Mouse (Mus musculus) midbrain, embryonic 15.5 days (tissue): Measurements from ENCODE around the gene 1110002E22Rik. TPM values are rescaled to one million over a fixed set of nuclear protein-coding genes. Genes with fewer than 3 reads are reported as not detected.

Experiments
- ATAC-seq: fragments of 200-750 bp; cut with Nextera tagmentation; replicated peaks from 2 replicates; pipeline ENCODE4 v1.8.0; 2017; ENCODE audit warnings: moderate TSS enrichment
- H3K27ac ChIP-seq: fragments of 300-500 bp; sonication (generic); 2 replicates; pipeline ENCODE4 v1.5.1; 2015; ENCODE audit warnings: mild to moderate bottlenecking, inconsistent platforms
- H3K27me3 ChIP-seq: fragments of 300-500 bp; sonication (generic); replicated peaks from 2 replicates; pipeline ENCODE4 v1.6.1; 2015; ENCODE audit warnings: inconsistent platforms
- H3K36me3 ChIP-seq: fragments of 300-500 bp; sonication (generic); replicated peaks from 2 replicates; pipeline ENCODE4 v1.6.1; 2015; ENCODE audit warnings: inconsistent platforms
- H3K4me1 ChIP-seq: fragments of 300-500 bp; sonication (generic); 2 replicates; pipeline ENCODE4 v1.6.1; 2015; ENCODE audit warnings: inconsistent platforms
- H3K4me2 ChIP-seq: fragments of 300-500 bp; sonication (generic); 2 replicates; pipeline ENCODE4 v1.6.1; 2015; ENCODE audit warnings: inconsistent platforms, mild to moderate bottlenecking, moderate library complexity
- H3K4me3 ChIP-seq: fragments of 300-500 bp; sonication (generic); 2 replicates; pipeline ENCODE4 v1.5.1; 2015; ENCODE audit warnings: mild to moderate bottlenecking, inconsistent platforms
- H3K9ac ChIP-seq: fragments of 300-500 bp; sonication (generic); 2 replicates; pipeline ENCODE4 v1.6.1; 2015; ENCODE audit warnings: mild to moderate bottlenecking, inconsistent platforms
- H3K9me3 ChIP-seq: fragments of 300-500 bp; sonication (generic); 2 replicates; pipeline ENCODE4 v1.6.1; 2016; ENCODE audit warnings: inconsistent platforms
- WGBS: fragments of 180-500 bp; shearing (Covaris S2); methylation state at CpG from one replicate; pipeline ENCODE4 v1.1.7; 2015; ENCODE audit warnings: mixed read lengths; 5-methylcytosine and 5-hydroxymethylcytosine counted together
- polyA plus RNA-seq: library from polyadenylated mRNA; unstranded; fragments of >200 nt; fragmentation: Nextera tagmentation; extraction: Ambion mirVana; gene quantifications from 2 replicates; pipeline ENCODE4 v1.2.1, GENCODE M21; 2015

The 1110002E22Rik gene
- polyA plus RNA-seq, 1 experiment from 2014 or later = 0.09 TPM

DNA sequence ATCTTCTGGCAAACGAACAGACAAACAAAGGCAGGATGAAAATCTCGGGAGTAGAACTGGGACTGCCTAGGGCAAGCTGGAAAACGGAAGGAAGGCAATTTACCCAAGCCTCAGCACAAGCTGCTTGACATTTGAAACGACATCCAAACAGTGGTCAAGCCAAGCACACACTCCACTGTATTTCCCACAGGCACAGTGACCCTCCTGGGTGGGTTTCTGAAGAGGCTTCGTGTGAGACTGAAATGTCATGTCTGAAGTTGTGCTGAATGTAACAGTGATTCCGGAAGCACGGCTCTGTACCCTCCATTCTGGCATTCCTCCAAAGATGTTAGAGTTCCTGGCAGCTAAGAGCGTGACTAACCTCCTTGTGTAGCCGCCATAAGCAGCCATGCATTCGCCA, 30.9 kb downstream of the 1110002E22Rik start:
- Histone ChIP-seq H3K4me1 (no peaks in the 10 kb centered on the region), H3K36me3 (no peaks in the 10 kb centered on the region), H3K27ac (no peak overlapping the region), H3K9ac (no peak overlapping the region), H3K4me2 (no peak overlapping the region), H3K27me3 (no peaks in the 10 kb centered on the region), H3K9me3 (no peaks in the 10 kb centered on the region), H3K4me3 (no peak overlapping the region)
- ATAC-seq = peak; percentile 71
- WGBS = 55% methylated on average over 10 of the region's 10 CpGs

DNA sequence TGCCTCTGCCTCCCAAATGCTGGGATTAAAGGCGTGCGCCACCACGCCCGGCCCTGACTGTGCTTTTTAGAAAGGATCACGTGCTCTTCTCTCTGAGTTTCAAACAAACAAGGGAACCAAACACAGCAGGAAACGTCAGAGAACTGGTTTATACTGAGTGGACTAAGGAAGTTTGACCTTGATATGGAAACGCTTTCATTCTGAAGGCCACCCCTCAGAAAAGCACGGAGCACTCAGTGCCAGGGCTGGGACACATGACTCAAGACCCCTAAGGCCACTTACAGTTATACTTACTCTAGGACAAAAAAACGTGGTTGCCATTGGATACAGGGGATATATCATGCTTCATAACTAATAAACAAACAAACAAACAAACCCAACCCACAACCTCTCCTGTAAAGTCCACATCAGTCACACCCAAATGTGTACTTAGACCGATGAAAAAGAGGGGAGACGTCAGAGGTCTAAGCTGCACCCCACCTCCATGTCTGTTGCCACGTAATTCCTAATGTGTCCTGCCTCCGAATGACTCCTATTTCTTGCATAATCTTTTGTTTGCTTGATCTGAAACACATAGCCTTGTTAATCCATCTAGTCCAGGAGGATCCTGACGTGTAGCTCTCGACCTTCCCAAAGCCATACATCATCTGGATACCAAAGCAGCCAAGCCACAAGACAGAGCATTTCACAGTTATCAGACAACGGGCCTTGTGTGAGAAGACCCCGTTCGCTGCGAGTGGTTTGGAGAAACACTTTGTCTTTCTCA, 31.6 kb downstream of the 1110002E22Rik start:
- Histone ChIP-seq H3K36me3 (no peaks in the 10 kb centered on the region), H3K27ac (no peak overlapping the region), H3K9me3 (no peaks in the 10 kb centered on the region), H3K4me1 (no peaks in the 10 kb centered on the region), H3K4me2 (no peak overlapping the region), H3K4me3 (no peak overlapping the region), H3K27me3 (no peaks in the 10 kb centered on the region), H3K9ac (no peak overlapping the region)
- 83% methylated on average over 19 of the region's 19 CpGs for WGBS
- ATAC-seq = no peak

DNA sequence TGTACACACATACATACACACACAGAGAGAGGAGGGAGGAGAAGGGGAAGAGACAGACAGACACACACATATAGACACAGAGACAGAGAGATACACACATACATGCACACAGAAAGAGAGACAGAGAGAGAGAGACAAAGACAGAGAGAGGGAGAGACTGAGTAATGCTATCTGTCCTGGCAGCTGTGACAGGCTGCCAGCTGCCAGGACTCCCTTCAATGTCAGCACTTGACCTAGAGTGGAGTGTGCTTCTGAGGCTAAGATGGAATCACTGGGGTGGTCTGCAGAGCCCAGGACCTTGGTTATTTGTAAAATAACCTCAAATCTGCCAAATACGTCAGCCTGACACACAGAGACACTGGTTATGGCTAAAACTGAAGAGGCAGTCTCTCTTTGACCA, 32.9 kb downstream of the 1110002E22Rik start:
- no peak overlapping the region for H3K4me2 ChIP-seq
- H3K9me3 ChIP-seq = no peaks in the 10 kb centered on the region
- H3K9ac ChIP-seq = no peak overlapping the region
- H3K4me1 ChIP-seq = no peaks in the 10 kb centered on the region
- H3K27ac ChIP-seq = no peak overlapping the region
- no peak overlapping the region for H3K4me3 ChIP-seq
- peak; percentile 37 for ATAC-seq
- no peaks in the 10 kb centered on the region for H3K27me3 ChIP-seq
- 73% methylated on average over 1 of the region's 1 CpGs for WGBS
- no peaks in the 10 kb centered on the region for H3K36me3 ChIP-seq

DNA sequence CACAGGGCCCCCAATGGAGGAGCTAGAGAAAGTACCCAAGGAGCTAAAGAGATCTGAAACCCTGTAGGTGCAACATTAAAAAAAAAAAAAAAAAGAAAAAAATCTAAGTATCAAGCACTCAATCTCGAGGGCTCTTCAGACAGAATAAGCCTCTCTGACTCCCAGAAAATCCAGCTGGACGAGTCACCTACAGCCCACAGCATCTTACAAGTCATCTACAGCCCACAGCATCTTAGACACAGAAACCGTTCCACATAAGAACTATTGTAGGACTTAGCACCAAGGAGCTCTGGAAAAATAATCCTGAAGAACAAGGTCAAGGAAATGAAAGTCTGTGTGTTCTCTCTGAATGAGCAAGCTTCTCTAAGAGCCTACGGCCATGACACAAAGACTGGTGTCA, 37.1 kb downstream of the 1110002E22Rik start:
- WGBS = 79% methylated on average over 4 of the region's 4 CpGs
- H3K27me3 ChIP-seq = no peaks in the 10 kb centered on the region
- no peak for ATAC-seq

DNA sequence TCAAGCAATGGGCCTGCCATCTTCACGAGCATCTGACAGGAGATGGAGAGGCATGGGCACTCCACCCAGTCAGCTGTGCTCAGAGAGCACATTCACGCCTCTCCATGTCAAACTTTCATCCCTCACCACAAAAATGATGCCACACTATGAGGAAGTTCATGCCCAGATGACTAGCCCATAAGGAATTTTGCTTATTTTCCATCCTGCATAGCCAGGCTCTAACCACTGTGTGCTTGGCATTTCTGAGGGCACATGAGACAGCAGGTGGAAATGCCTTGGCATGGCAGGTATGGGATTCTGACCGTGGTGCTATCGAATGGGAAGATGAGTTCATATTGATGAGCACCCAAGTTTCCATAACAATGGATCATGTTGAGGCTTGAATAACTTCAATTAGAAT, 38.8 kb downstream of the 1110002E22Rik start:
- Histone ChIP-seq H3K27ac (no peak overlapping the region), H3K9me3 (no peaks in the 10 kb centered on the region), H3K4me1 (no peaks in the 10 kb centered on the region), H3K4me3 (no peak overlapping the region), H3K27me3 (no peaks in the 10 kb centered on the region), H3K9ac (no peak overlapping the region), H3K4me2 (no peak overlapping the region), H3K36me3 (no peaks in the 10 kb centered on the region)
- no peak for ATAC-seq
- WGBS = 92% methylated on average over 4 of the region's 4 CpGs

More for the DNA sequence above, 37.1 kb downstream of the 1110002E22Rik start:
- H3K9ac ChIP-seq = no peak overlapping the region
- H3K4me1 ChIP-seq = no peaks in the 10 kb centered on the region
- no peaks in the 10 kb centered on the region for H3K36me3 ChIP-seq
- H3K4me2 ChIP-seq = no peak overlapping the region
- H3K4me3 ChIP-seq = no peak overlapping the region
- H3K27ac ChIP-seq = no peak overlapping the region
- no peaks in the 10 kb centered on the region for H3K9me3 ChIP-seq

DNA sequence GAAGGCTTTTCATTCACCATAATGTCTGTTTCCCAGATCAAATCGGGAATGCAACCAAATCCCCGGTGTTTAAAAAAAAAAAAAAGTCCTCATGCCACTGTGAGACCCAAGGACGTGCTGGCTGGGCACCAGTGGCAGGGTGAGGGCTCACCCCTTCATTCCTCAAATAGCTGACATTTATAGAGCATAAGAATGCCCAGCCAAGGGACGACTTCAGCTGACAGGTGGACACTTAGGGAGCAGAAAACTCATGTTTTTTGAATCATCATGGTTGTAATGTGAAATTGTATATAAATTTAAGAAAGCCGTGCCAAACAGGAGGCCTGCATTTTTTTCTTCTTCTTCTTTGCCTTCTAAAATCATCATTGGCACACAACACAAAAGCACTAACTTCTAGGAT, 40.2 kb downstream of the 1110002E22Rik start:
- no peaks in the 10 kb centered on the region for H3K4me1 ChIP-seq
- H3K4me2 ChIP-seq = no peak overlapping the region
- no peak overlapping the region for H3K4me3 ChIP-seq
- H3K9me3 ChIP-seq = no peaks in the 10 kb centered on the region
- no peaks in the 10 kb centered on the region for H3K27me3 ChIP-seq
- no peaks in the 10 kb centered on the region for H3K36me3 ChIP-seq
- no peak overlapping the region for H3K27ac ChIP-seq
- H3K9ac ChIP-seq = no peak overlapping the region
- 68% methylated on average over 5 of the region's 5 CpGs for WGBS
- no peak for ATAC-seq

DNA sequence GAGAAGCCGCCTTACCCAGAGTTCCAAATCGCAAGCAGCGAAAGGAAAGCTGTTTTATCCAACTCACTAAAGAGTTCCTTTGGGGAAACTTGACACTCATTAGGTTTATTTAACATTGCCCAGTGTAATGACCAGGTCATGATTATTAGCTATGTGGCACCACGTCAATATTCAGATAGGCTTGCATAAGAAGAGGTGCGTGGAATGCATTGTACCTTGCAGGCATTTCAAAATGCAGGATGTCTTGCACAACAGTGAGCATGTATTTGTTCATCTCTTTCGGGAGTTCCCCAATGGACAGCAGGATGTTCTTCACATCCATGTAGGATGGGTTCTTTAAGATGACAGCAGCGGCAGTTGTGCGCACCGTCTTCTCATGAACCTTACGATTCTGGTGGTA, 42.0 kb downstream of the 1110002E22Rik start:
- no peak overlapping the region for H3K9ac ChIP-seq
- H3K36me3 ChIP-seq = no peaks in the 10 kb centered on the region
- ATAC-seq = no peak
- H3K9me3 ChIP-seq = no peaks in the 10 kb centered on the region
- H3K27me3 ChIP-seq = no peaks in the 10 kb centered on the region
- H3K4me2 ChIP-seq = no peak overlapping the region
- no peaks in the 10 kb centered on the region for H3K4me1 ChIP-seq
- H3K27ac ChIP-seq = no peak overlapping the region
- no peak overlapping the region for H3K4me3 ChIP-seq
- 95% methylated on average over 10 of the region's 10 CpGs for WGBS

DNA sequence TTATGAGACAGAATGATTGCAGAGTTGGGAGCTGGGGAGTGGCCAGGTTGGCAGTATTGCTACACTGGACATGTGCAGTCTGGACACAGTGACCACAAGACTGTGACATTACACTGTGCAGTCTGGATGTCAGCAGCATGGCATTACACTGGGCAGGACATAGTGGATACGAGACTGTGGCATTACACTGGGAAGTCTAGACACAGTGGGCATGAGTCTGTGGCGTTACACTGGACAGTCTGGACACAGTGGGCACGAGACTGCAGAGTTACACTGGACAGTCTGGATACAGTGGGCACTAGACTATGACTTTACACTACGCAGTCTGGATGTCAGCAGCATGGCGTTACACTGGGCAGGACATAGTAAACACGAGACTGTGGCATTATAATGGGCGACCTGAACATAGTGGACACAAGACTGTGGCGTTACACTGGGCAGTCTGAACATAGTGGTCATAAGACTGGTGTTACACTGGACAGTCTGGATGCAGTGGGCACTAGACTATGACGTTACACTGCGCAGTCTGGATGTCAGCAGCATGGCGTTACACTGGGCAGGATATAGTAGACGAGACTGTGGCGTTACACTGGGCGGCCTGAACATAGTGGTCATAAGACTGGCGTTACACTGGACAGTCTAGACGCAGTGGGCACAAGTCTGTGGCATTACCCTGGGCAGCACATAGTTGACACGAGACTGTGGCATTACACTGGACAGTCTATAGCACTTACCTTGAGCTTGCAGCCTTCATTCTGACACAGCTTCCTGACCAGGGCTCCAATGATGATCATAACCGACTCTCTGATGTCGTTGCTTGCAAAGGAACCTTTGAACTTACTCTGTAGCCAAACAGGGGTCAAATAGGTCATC, 46.3 kb downstream of the 1110002E22Rik start:
- Histone ChIP-seq H3K27ac (no peak overlapping the region), H3K36me3 (no peaks in the 10 kb centered on the region), H3K27me3 (no peaks in the 10 kb centered on the region), H3K4me3 (no peak overlapping the region), H3K4me1 (no peaks in the 10 kb centered on the region), H3K9ac (no peak overlapping the region), H3K9me3 (no peaks in the 10 kb centered on the region), H3K4me2 (no peak overlapping the region)
- ATAC-seq = no peak
- 91% methylated on average over 19 of the region's 19 CpGs for WGBS

DNA sequence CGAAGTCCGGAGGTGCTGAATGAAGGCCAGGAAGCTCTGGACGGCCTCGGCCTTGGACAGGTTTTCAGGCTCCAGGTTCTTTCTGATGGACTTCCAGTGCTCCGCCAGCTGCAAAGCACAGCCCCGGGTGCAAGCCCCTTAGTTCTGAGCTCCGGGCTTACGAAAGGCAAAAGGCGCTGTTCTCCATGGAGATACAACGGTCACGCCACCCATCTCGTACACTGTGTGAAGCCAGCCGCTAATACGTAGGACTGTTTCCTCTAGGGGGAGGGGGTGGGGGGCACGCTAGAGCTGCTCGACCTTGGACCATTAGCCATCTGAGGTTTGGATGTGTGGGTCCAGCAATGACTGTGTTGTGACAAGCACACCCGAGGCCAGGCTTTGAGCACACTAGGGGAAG, 49.3 kb downstream of the 1110002E22Rik start:
- Histone ChIP-seq H3K4me1 (no peaks in the 10 kb centered on the region), H3K27me3 (no peaks in the 10 kb centered on the region), H3K9ac (no peak overlapping the region), H3K4me2 (no peak overlapping the region), H3K36me3 (no peaks in the 10 kb centered on the region), H3K27ac (no peak overlapping the region), H3K9me3 (no peaks in the 10 kb centered on the region), H3K4me3 (no peak overlapping the region)
- ATAC-seq = no peak
- WGBS = 87% methylated on average over 17 of the region's 17 CpGs

DNA sequence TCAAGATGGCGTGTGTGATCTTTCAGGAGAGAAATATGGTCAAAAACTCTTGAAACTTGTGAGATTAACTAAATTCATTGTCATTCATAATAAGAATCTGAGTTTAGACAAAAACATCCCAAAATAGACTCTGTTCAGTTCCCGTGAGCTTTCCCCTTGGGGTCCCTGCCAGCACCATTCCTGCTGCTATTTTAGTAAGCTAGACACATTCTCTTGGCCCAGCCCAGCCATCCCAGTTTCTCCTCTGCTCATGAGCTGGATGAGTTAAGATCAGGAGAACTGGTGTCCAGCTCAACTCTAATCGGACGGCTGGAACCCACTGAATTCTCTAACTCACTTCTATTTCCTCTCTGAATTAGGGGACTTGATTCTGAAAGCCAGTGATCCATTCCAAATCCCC, 52.0 kb downstream of the 1110002E22Rik start:
- H3K36me3 ChIP-seq = no peaks in the 10 kb centered on the region
- no peaks in the 10 kb centered on the region for H3K9me3 ChIP-seq
- 87% methylated on average over 4 of the region's 4 CpGs for WGBS
- H3K27me3 ChIP-seq = no peaks in the 10 kb centered on the region
- H3K4me1 ChIP-seq = no peaks in the 10 kb centered on the region
- ATAC-seq = no peak
- no peak overlapping the region for H3K27ac ChIP-seq
- H3K4me2 ChIP-seq = no peak overlapping the region
- H3K4me3 ChIP-seq = no peak overlapping the region
- H3K9ac ChIP-seq = no peak overlapping the region

DNA sequence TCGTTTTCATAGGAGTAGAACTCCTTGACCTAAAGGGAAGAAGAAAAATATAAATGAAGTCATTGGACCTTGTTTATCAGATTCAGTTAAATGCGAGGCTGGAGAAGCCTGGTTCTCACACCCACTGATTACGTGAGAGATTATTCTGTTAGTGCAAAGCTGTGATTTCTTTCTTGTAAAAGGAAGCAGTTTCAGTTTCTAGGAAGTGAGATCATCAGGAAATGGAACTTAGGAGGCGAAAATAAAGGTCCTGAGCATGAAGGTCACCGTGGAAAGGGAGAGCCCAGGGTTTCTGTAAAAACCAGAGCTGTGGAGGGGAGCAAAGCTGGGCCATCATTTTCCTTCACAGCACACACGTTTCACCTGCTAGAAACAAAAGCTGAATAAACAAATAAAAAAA, 53.5 kb downstream of the 1110002E22Rik start:
- no peaks in the 10 kb centered on the region for H3K4me1 ChIP-seq
- WGBS = 77% methylated on average over 6 of the region's 6 CpGs
- H3K4me3 ChIP-seq = no peak overlapping the region
- no peak overlapping the region for H3K27ac ChIP-seq
- H3K9ac ChIP-seq = no peak overlapping the region
- no peaks in the 10 kb centered on the region for H3K36me3 ChIP-seq
- no peaks in the 10 kb centered on the region for H3K27me3 ChIP-seq
- no peak for ATAC-seq
- no peaks in the 10 kb centered on the region for H3K9me3 ChIP-seq
- H3K4me2 ChIP-seq = no peak overlapping the region

DNA sequence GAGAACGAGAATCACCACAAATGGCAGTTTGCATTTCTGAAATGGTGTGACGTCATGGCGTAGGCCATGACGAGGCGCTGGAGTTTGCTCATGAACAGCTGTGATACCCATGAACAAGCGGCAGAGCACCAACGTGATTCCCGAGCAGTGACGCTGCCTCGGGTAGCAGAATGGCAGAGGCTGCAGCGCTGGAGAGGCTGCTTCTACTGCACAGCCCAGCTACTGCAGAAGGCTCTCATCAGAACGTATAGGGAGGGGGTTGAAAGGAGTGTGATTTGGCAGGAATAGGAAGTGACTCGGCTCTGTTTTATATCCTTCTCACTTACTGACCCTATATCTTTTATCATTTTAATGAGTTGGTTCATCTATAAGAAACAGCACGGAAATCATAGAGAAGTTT, 54.0 kb downstream of the 1110002E22Rik start:
- H3K4me1 ChIP-seq = no peaks in the 10 kb centered on the region
- H3K36me3 ChIP-seq = no peaks in the 10 kb centered on the region
- 82% methylated on average over 14 of the region's 14 CpGs for WGBS
- H3K27ac ChIP-seq = no peak overlapping the region
- H3K9ac ChIP-seq = no peak overlapping the region
- H3K4me2 ChIP-seq = no peak overlapping the region
- H3K4me3 ChIP-seq = no peak overlapping the region
- no peaks in the 10 kb centered on the region for H3K9me3 ChIP-seq
- H3K27me3 ChIP-seq = no peaks in the 10 kb centered on the region
- ATAC-seq = no peak
